Mouse (Mus musculus): Measurements from ENCODE around the gene Pim1. TPM values are rescaled to one million over a fixed set of nuclear protein-coding genes. Genes with fewer than 3 reads are reported as not detected.

The Pim1 gene
- polyA plus RNA-seq, 1 experiment from 2014 or later: 13.4 TPM

DNA sequence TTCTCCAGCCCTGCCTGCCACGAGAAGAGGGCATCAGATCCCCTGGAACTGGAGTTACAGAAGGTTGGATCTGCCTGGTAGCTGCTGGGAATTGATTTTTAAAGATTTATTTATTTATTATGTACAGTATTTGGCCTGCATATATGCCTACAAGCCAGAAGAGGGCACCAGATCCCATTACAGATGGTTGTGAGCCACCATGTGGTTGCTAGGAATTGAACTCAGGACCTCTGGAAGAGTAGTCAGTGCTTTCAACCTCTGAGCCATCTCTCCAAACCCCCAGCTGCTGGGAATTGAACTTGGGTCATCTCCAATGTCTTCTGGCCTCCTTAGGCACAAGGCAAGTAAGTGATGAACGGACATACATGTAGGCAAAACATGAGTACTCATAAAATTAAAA is 53.5 kb downstream of the Pim1 start:
- H3K4me3 ChIP-seq (replicated peaks): no peak overlapping the region
- ATAC-seq: no peak
- 0 out of 2 replicates have a peak, but pooled peaks cover 2% of the 10 kb centered on the region for H3K27me3 ChIP-seq
- H3K4me1 ChIP-seq (replicated peaks): no peaks in the 10 kb centered on the region
- WGBS: 81% methylated on average over 2 of the region's 2 CpGs
- no peak overlapping the region for H3K4me2 ChIP-seq (replicated peaks)
- H3K27ac ChIP-seq: no peak overlapping the region
- no peaks in the 10 kb centered on the region for H3K36me3 ChIP-seq
- no peaks in the 10 kb centered on the region for H3K9me3 ChIP-seq
- H3K9ac ChIP-seq (replicated peaks): no peak overlapping the region

DNA sequence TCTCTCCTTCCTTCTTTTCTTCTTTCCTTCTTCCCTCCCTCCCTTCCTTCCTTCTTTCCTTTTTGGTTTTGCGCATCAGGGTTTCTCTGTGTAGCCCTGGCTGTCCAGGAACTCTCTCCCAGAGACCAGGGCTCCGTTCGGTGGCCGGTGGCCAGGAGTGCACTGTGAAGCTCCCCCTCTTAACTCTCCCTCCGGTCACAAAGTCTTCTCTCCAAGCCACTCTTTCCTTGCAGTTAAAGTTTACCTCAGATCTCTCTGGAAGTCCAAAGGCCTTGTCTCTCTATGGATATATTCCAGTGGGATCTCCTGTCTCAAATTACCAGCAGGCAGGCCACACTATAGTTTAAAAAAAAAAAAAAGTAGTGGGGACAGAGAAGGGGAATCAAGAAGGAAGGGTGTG is 54.7 kb downstream of the Pim1 start:
- Histone ChIP-seq H3K9me3 (no peaks in the 10 kb centered on the region), H3K4me1 (replicated peaks) (peaks cover 3% of the 10 kb centered on the region), H3K36me3 (no peaks in the 10 kb centered on the region), H3K27me3 (0 out of 2 replicates have a peak, but pooled peaks cover 2% of the 10 kb centered on the region), H3K9ac (replicated peaks) (no peak overlapping the region), H3K27ac (no peak overlapping the region), H3K4me2 (replicated peaks) (no peak overlapping the region), H3K4me3 (replicated peaks) (no peak overlapping the region)
- no peak for ATAC-seq
- 96% methylated on average over 5 of the region's 5 CpGs for WGBS

Other genes with a start within 250 kb of the Pim1 start
- gene Ppil1, start 226.6 kb upstream of the Pim1 start, polyA plus RNA-seq (2015; fragmentation: Nextera tagmentation; extraction: Ambion mirVana): 120 and 128 TPM in 2 replicates
- gene BC004004, start 222.0 kb upstream of the Pim1 start, polyA plus RNA-seq (2015; fragmentation: Nextera tagmentation; extraction: Ambion mirVana): 99.1 and 105 TPM in 2 replicates
- gene Pi16, start 173.1 kb upstream of the Pim1 start, polyA plus RNA-seq (2015; fragmentation: Nextera tagmentation; extraction: Ambion mirVana): 1.9 and 2.2 TPM in 2 replicates
- gene Mtch1, start 142.8 kb upstream of the Pim1 start, polyA plus RNA-seq (2015; fragmentation: Nextera tagmentation; extraction: Ambion mirVana): 398 and 461 TPM in 2 replicates
- gene Fgd2, start 129.8 kb upstream of the Pim1 start, polyA plus RNA-seq (2015; fragmentation: Nextera tagmentation; extraction: Ambion mirVana): 3.2 and 3.3 TPM in 2 replicates
- gene Gm17657, start 58.9 kb downstream of the Pim1 start, polyA plus RNA-seq (2015; fragmentation: Nextera tagmentation; extraction: Ambion mirVana): not detected in 2 replicates
- 22.1 and 26.1 TPM in 2 replicates for gene Tbc1d22b, start 59.0 kb downstream of the Pim1 start, polyA plus RNA-seq (2015; fragmentation: Nextera tagmentation; extraction: Ambion mirVana)
- 1.1 and 2.2 TPM in 2 replicates for gene Tmem217, start 61.6 kb downstream of the Pim1 start, polyA plus RNA-seq (2015; fragmentation: Nextera tagmentation; extraction: Ambion mirVana)
- 87.3 and 94.9 TPM in 2 replicates for gene Rnf8, start 124.0 kb downstream of the Pim1 start, polyA plus RNA-seq (2015; fragmentation: Nextera tagmentation; extraction: Ambion mirVana)
- 3.0 and 3.1 TPM in 2 replicates for gene Gm28043, start 124.1 kb downstream of the Pim1 start, polyA plus RNA-seq (2015; fragmentation: Nextera tagmentation; extraction: Ambion mirVana)
- 138 and 150 TPM in 2 replicates for gene Cmtr1, start 169.8 kb downstream of the Pim1 start, polyA plus RNA-seq (2015; fragmentation: Nextera tagmentation; extraction: Ambion mirVana)
- 11.4 and 12.0 TPM in 2 replicates for gene Ccdc167, start 226.3 kb downstream of the Pim1 start, polyA plus RNA-seq (2015; fragmentation: Nextera tagmentation; extraction: Ambion mirVana)